Comparison of ENCODE assay signal across 8 mouse cellular contexts in genomic region chr2:161109398-161109821, GRCm38 (mm10). TPM values are rescaled to one million over a fixed set of nuclear protein-coding genes. Genes with fewer than 3 reads are reported as not detected.
A peak's percentile ranks its signal among the peaks of the same experiment; 100 is the strongest.
DNase-seq lines count a peak whose midpoint lies in the region; ATAC-seq and TF ChIP-seq lines count a peak whose summit lies in the region.

No protein-coding gene starts in this region.

- H3ac ChIP-seq in C2C12 (ENCODE audit: control insufficient read depth, insufficient read length, low read depth) = peak overlapping the region; percentile 34

- no peak for TF ChIP-seq CTCF in C2C12 (IDR thresholded peaks at IDR 0.05; ENCODE audit: control insufficient read depth, insufficient read depth, insufficient read length)
- TF ChIP-seq CTCF in olfactory bulb, adult 2 months (IDR thresholded peaks at IDR 0.05; ENCODE audit: insufficient read depth, low read depth, low read length) = no peak

- ATAC-seq in heart, embryonic 15.5 days (replicated peaks; ENCODE audit: insufficient number of reproducible peaks, insufficient read depth, low FRiP score, low read depth) = peak; percentile 12; the same call in 1 of the 2 replicates
- ATAC-seq in embryonic facial prominence, embryonic 11.5 days (replicated peaks; ENCODE audit: insufficient number of reproducible peaks, low FRiP score, low TSS enrichment, low read depth) = peak; percentile 20; the same call in 1 of the 2 replicates
- peak; percentile 19; the same call in 1 of the 2 replicates for ATAC-seq in limb, embryonic 12.5 days (ENCODE audit: insufficient number of reproducible peaks, insufficient read depth, low FRiP score, low TSS enrichment, low read depth)
- no peak for ATAC-seq in inflammation-experienced regulatory T-cells, adult 6 months

- no peaks in the 10 kb centered on the region for H3K9me3 ChIP-seq in heart, embryonic 15.5 days (replicated peaks)
- H3K9me3 ChIP-seq in embryonic facial prominence, embryonic 11.5 days (replicated peaks; ENCODE audit: control insufficient read depth, low read length) = no peaks in the 10 kb centered on the region
- no peaks in the 10 kb centered on the region for H3K9me3 ChIP-seq in limb, embryonic 12.5 days

- TF ChIP-seq POLR2A in olfactory bulb, adult 2 months (IDR thresholded peaks at IDR 0.05; ENCODE audit: insufficient read depth, low read depth, low read length) = no peak

- intact Hi-C loops in heart, postnatal 25 days (cut with DNase I) = no loop called here

- no peaks in the 10 kb centered on the region for H3K36me3 ChIP-seq in heart, embryonic 15.5 days
- H3K36me3 ChIP-seq in C2C12 (ENCODE audit: control insufficient read depth, insufficient read depth) = no peaks in the 10 kb centered on the region
- H3K36me3 ChIP-seq in embryonic facial prominence, embryonic 11.5 days (replicated peaks; ENCODE audit: control insufficient read depth, insufficient read depth, low read depth, low read length) = no peaks in the 10 kb centered on the region
- peaks cover 3% of the 10 kb centered on the region; the same call in 1 of the 2 replicates for H3K36me3 ChIP-seq in limb, embryonic 12.5 days

- DNase-seq in heart, postnatal 25 days (ENCODE audit: low spot score) = no peak
- DNase-seq in embryonic facial prominence, embryonic 11.5 days (ENCODE audit: low spot score) = no peak
- DNase-seq in adrenal gland, adult 18-20 months (ENCODE audit: low spot score in 2 of 2) = no peak

- no peaks in the 10 kb centered on the region for H3K27me3 ChIP-seq in heart, embryonic 15.5 days
- H3K27me3 ChIP-seq in C2C12 (ENCODE audit: control insufficient read depth, insufficient read depth, insufficient read length) = no peaks in the 10 kb centered on the region
- no peaks in the 10 kb centered on the region for H3K27me3 ChIP-seq in embryonic facial prominence, embryonic 11.5 days (ENCODE audit: control insufficient read depth, insufficient read depth, low read length)
- no peaks in the 10 kb centered on the region for H3K27me3 ChIP-seq in limb, embryonic 12.5 days

- H3K79me2 ChIP-seq in C2C12 (ENCODE audit: control insufficient read depth, insufficient read depth) = peaks cover 40% of the 10 kb centered on the region

- H3K79me3 ChIP-seq in C2C12 (ENCODE audit: low read depth) = peaks cover 29% of the 10 kb centered on the region

- H3K9ac ChIP-seq in heart, embryonic 15.5 days = peak overlapping the region; percentile 71
- peak overlapping the region; percentile 63 for H3K9ac ChIP-seq in embryonic facial prominence, embryonic 11.5 days (replicated peaks; ENCODE audit: low read length)
- H3K9ac ChIP-seq in limb, embryonic 12.5 days (replicated peaks) = peak overlapping the region; percentile 63

- H3K4me1 ChIP-seq in heart, embryonic 15.5 days (replicated peaks) = peaks cover 22% of the 10 kb centered on the region
- H3K4me1 ChIP-seq in embryonic facial prominence, embryonic 11.5 days (ENCODE audit: control insufficient read depth, insufficient read depth, low read length) = no peaks in the 10 kb centered on the region
- H3K4me1 ChIP-seq in limb, embryonic 12.5 days (replicated peaks) = peaks cover 21% of the 10 kb centered on the region
- peaks cover 2% of the 10 kb centered on the region; the same call in 1 of the 2 replicates for H3K4me1 ChIP-seq in olfactory bulb, adult 2 months (ENCODE audit: control insufficient read depth, insufficient read depth, low read length)

- H3K4me3 ChIP-seq in heart, embryonic 15.5 days = peak overlapping the region; percentile 98
- peak overlapping the region; percentile 28 for H3K4me3 ChIP-seq in C2C12 (ENCODE audit: insufficient read depth, poor library complexity, severe bottlenecking)
- peak overlapping the region; percentile 98 for H3K4me3 ChIP-seq in embryonic facial prominence, embryonic 11.5 days (ENCODE audit: low read depth, low read length)
- H3K4me3 ChIP-seq in limb, embryonic 12.5 days (replicated peaks) = peak overlapping the region; percentile 99
- peak overlapping the region; percentile 55 for H3K4me3 ChIP-seq in olfactory bulb, adult 2 months (ENCODE audit: insufficient read depth, low read depth, low read length)

- 0% methylated on average over 26 of the region's 26 CpGs for WGBS in heart, embryonic 15.5 days
- WGBS in embryonic facial prominence, embryonic 11.5 days = under 1% methylated on average over 26 of the region's 26 CpGs
- under 1% methylated on average over 26 of the region's 26 CpGs for WGBS in limb, embryonic 12.5 days
- WGBS in olfactory bulb, adult 2 months = under 1% methylated on average over 26 of the region's 26 CpGs

- H3K27ac ChIP-seq in heart, embryonic 15.5 days = peak overlapping the region; percentile 35
- no peak overlapping the region for H3K27ac ChIP-seq in embryonic facial prominence, embryonic 11.5 days (replicated peaks; ENCODE audit: low read depth, low read length)
- peak overlapping the region; percentile 56; the same call in 1 of the 2 replicates for H3K27ac ChIP-seq in limb, embryonic 12.5 days
- H3K27ac ChIP-seq in olfactory bulb, adult 2 months (ENCODE audit: insufficient read depth, low read depth, low read length) = peak overlapping the region; percentile 68

- peak overlapping the region; percentile 87 for H3K4me2 ChIP-seq in heart, embryonic 15.5 days
- H3K4me2 ChIP-seq in embryonic facial prominence, embryonic 11.5 days (ENCODE audit: low read depth, low read length) = peak overlapping the region; percentile 71
- peak overlapping the region; percentile 75 for H3K4me2 ChIP-seq in limb, embryonic 12.5 days

TF ChIP-seq in C2C12, 6 proteins besides CTCF, POLR2A, EP300 and RAD21:
- no peak for TF ChIP-seq FOSL1 (IDR thresholded peaks at IDR 0.05; ENCODE audit: insufficient read depth, low read length, poor library complexity, severe bottlenecking)
- no peak for TF ChIP-seq USF1 (IDR thresholded peaks at IDR 0.05; ENCODE audit: low read depth)
- no peak for TF ChIP-seq MAX (IDR thresholded peaks at IDR 0.05)
- TF ChIP-seq CEBPB (IDR thresholded peaks at IDR 0.05; ENCODE audit: low read depth) = no peak
- TF ChIP-seq MYOG (IDR thresholded peaks at IDR 0.05; ENCODE audit: control insufficient read depth, extremely low read depth, insufficient read length) = no peak
TF ChIP-seq in C2C12: peak in this region for 0.

RNA-seq across cellular contexts. Expression of gene Chd6, which starts 0.5 kb away (rescaled TPM):
- 17.1 and 20.4 TPM in 2 replicates for polyA plus RNA-seq in heart, embryonic 15.5 days (2015; fragmentation: Nextera tagmentation; extraction: Ambion mirVana)
- total RNA-seq in heart, postnatal 25 days (2021) = 10 to 100 TPM; 64.1 to 65.6 TPM
- polyA plus RNA-seq in C2C12 (2012; fragmentation: generic; extraction: Trizol) = 3.9 TPM
- polyA plus RNA-seq in embryonic facial prominence, embryonic 11.5 days (2014; fragmentation: Nextera tagmentation; extraction: Ambion mirVana) = 33.3 and 34.0 TPM in 2 replicates
- 43.5 and 50.1 TPM in 2 replicates for polyA plus RNA-seq in limb, embryonic 12.5 days (2016; fragmentation: Nextera tagmentation; extraction: Ambion mirVana)
- polyA plus RNA-seq in olfactory bulb, adult 2 months (2012; ENCODE audit: insufficient read depth, insufficient read length, low replicate concordance, missing spikeins) = 148 TPM in 1 of 2 replicates, not detected in the other
- total RNA-seq in adrenal gland, adult 18-20 months (2021) = 10 to 100 TPM; 20.9 to 26.9 TPM
- polyA plus RNA-seq in inflammation-experienced regulatory T-cells, adult 6 months (2017; shearing (Covaris generic)) = 10 to 100 TPM; 20.1 to 41.6 (median 39.1) TPM

Comparison
In these comparisons a context has a peak if more than half of its experiments do, and no peak if none do; other contexts are left out.
1. H3K4me3 ChIP-seq: peak in every context shown above with its lines; median percentile 99 in limb, embryonic 12.5 days; 98 in heart, embryonic 15.5 days; 98 in embryonic facial prominence, embryonic 11.5 days; 55 in olfactory bulb, adult 2 months; 28 in C2C12.